Mouse (Mus musculus) megakaryocyte, embryonic 14.5 days (primary cell): Measurements from ENCODE around the gene Serac1.

Experiments used
- FLI1 ChIP-seq: IDR thresholded peaks from 2 replicates; pipeline ENCODE4 v1.6.1; 2012; ENCODE audit warnings: low read length, inconsistent platforms, mixed read lengths
- GATA1 ChIP-seq: IDR thresholded peaks from 3 replicates; pipeline ENCODE4 v1.6.1; 2012; ENCODE audit warnings: mixed read lengths, low read length, inconsistent platforms, borderline replicate concordance

GRCm38 (mm10) chr17:6067613-6068012 is 11.9 kb downstream of the Serac1 start:
- no peak for TF ChIP-seq GATA1
- TF ChIP-seq FLI1: no peak
